ENCODE assay signal across 11 mouse cellular contexts in the genomic region with DNA sequence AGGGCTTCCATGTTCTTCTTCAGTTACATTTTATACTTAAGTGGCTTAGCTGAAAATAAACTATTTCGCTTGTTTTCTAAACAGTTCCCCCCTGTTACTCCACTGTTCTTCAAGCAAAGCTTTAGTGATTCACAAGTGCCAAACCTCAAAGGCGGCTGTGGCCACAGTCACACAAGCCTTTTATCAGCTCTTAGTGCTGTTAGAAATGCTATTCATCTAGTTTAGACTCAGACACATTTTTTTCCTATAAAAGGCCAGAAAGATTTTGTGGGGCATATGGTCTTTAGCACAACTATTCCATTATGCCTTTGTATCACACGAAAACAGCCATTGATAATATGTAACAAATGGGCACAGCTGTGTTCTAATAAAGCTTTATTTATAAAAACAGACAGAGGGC. TPM values are rescaled to one million over a fixed set of nuclear protein-coding genes. Genes with fewer than 3 reads are reported as not detected.
DNase-seq lines count a peak whose midpoint lies in the region; ATAC-seq and TF ChIP-seq lines count a peak whose summit lies in the region.
"Had no signal": no experiment of that assay in that cellular context is flagged by ENCODE, and none has a peak within 500 bp of the region (broad histone marks: within the 10 kb centered on the region; RNA-seq: fewer than 3 reads in every experiment).

No protein-coding gene starts in this region.

- 32% methylated on average over 3 of the region's 3 CpGs for WGBS in forebrain, embryonic 14.5 days
- 28% methylated on average over 3 of the region's 3 CpGs for WGBS in forebrain, postnatal 0 days
- WGBS in hindbrain, embryonic 13.5 days, result 57% methylated on average over 3 of the region's 3 CpGs
- 62% methylated on average over 3 of the region's 3 CpGs for WGBS in hindbrain, embryonic 12.5 days
- WGBS in midbrain, embryonic 13.5 days, result 59% methylated on average over 3 of the region's 3 CpGs
- WGBS in midbrain, postnatal 0 days, result 55% methylated on average over 3 of the region's 3 CpGs
- 38% methylated on average over 3 of the region's 3 CpGs for WGBS in stomach, embryonic 15.5 days

- DNase-seq in forebrain, embryonic 14.5 days (ENCODE audit: low spot score), result peak; percentile 45
- DNase-seq in forebrain, postnatal 0 days, result no peak
- no peak for DNase-seq in midbrain, postnatal 0 days (ENCODE audit: low spot score)
- DNase-seq: liver; thymus, adult 18-20 months had no signal

- no peak overlapping the region for H3K4me3 ChIP-seq in forebrain, embryonic 14.5 days (ENCODE audit: low read depth, low read length)
- H3K4me3 ChIP-seq in forebrain, postnatal 0 days (ENCODE audit: low read depth, low read length), result no peak overlapping the region
- H3K4me3 ChIP-seq in hindbrain, embryonic 13.5 days, result no peak overlapping the region
- no peak overlapping the region for H3K4me3 ChIP-seq in hindbrain, embryonic 12.5 days
- no peak overlapping the region for H3K4me3 ChIP-seq in midbrain, embryonic 13.5 days (replicated peaks)
- H3K4me3 ChIP-seq in midbrain, postnatal 0 days (ENCODE audit: low read depth, low read length), result no peak overlapping the region
- no peak overlapping the region for H3K4me3 ChIP-seq in stomach, embryonic 15.5 days (replicated peaks)

- no peaks in the 10 kb centered on the region for H3K27me3 ChIP-seq in forebrain, embryonic 14.5 days (replicated peaks; ENCODE audit: control insufficient read depth, insufficient read depth, low read length)
- H3K27me3 ChIP-seq in forebrain, postnatal 0 days (ENCODE audit: insufficient read depth, low read length), result no peaks in the 10 kb centered on the region
- no peaks in the 10 kb centered on the region for H3K27me3 ChIP-seq in hindbrain, embryonic 13.5 days
- no peaks in the 10 kb centered on the region for H3K27me3 ChIP-seq in hindbrain, embryonic 12.5 days
- no peaks in the 10 kb centered on the region for H3K27me3 ChIP-seq in midbrain, embryonic 13.5 days
- H3K27me3 ChIP-seq in midbrain, postnatal 0 days (ENCODE audit: insufficient read depth, low read length), result no peaks in the 10 kb centered on the region
- H3K27me3 ChIP-seq in stomach, embryonic 15.5 days (replicated peaks), result no peaks in the 10 kb centered on the region

- no peaks in the 10 kb centered on the region for H3K9me3 ChIP-seq in forebrain, embryonic 14.5 days (replicated peaks; ENCODE audit: control insufficient read depth, low read length)
- H3K9me3 ChIP-seq in forebrain, postnatal 0 days (ENCODE audit: low read length), result no peaks in the 10 kb centered on the region
- H3K9me3 ChIP-seq in hindbrain, embryonic 13.5 days, result no peaks in the 10 kb centered on the region
- no peaks in the 10 kb centered on the region for H3K9me3 ChIP-seq in hindbrain, embryonic 12.5 days (replicated peaks)
- H3K9me3 ChIP-seq in midbrain, embryonic 13.5 days, result no peaks in the 10 kb centered on the region
- H3K9me3 ChIP-seq in midbrain, postnatal 0 days (ENCODE audit: low read length), result no peaks in the 10 kb centered on the region
- H3K9me3 ChIP-seq in stomach, embryonic 15.5 days, result no peaks in the 10 kb centered on the region

- H3K36me3 ChIP-seq in forebrain, embryonic 14.5 days (ENCODE audit: control insufficient read depth, insufficient read depth, low read length), result peaks cover 45% of the 10 kb centered on the region
- peaks cover 16% of the 10 kb centered on the region; the same call in 1 of the 2 replicates for H3K36me3 ChIP-seq in forebrain, postnatal 0 days (ENCODE audit: insufficient read depth)
- peaks cover 48% of the 10 kb centered on the region for H3K36me3 ChIP-seq in hindbrain, embryonic 13.5 days
- peaks cover 42% of the 10 kb centered on the region for H3K36me3 ChIP-seq in hindbrain, embryonic 12.5 days
- peaks cover 55% of the 10 kb centered on the region for H3K36me3 ChIP-seq in midbrain, embryonic 13.5 days
- H3K36me3 ChIP-seq in midbrain, postnatal 0 days (ENCODE audit: insufficient read depth, low read length), result peaks cover 18% of the 10 kb centered on the region; the same call in 1 of the 2 replicates
- peaks cover 16% of the 10 kb centered on the region; the same call in 1 of the 2 replicates for H3K36me3 ChIP-seq in stomach, embryonic 15.5 days

- peaks cover 36% of the 10 kb centered on the region for H3K4me1 ChIP-seq in forebrain, embryonic 14.5 days (ENCODE audit: control insufficient read depth, insufficient read depth, low read length)
- peaks cover 16% of the 10 kb centered on the region for H3K4me1 ChIP-seq in forebrain, postnatal 0 days (ENCODE audit: insufficient read depth)
- peaks cover 35% of the 10 kb centered on the region for H3K4me1 ChIP-seq in hindbrain, embryonic 13.5 days (replicated peaks)
- peaks cover 12% of the 10 kb centered on the region for H3K4me1 ChIP-seq in hindbrain, embryonic 12.5 days
- H3K4me1 ChIP-seq in midbrain, embryonic 13.5 days (replicated peaks), result peaks cover 25% of the 10 kb centered on the region
- no peaks in the 10 kb centered on the region for H3K4me1 ChIP-seq in midbrain, postnatal 0 days (ENCODE audit: insufficient read depth, low read length)
- peaks cover 10% of the 10 kb centered on the region; the same call in 1 of the 2 replicates for H3K4me1 ChIP-seq in stomach, embryonic 15.5 days

- no peak for ATAC-seq in forebrain, embryonic 14.5 days
- ATAC-seq in forebrain, postnatal 0 days, result no peak
- ATAC-seq in hindbrain, embryonic 13.5 days (ENCODE audit: low FRiP score), result no peak
- ATAC-seq in hindbrain, embryonic 12.5 days (ENCODE audit: low FRiP score), result no peak
- ATAC-seq in midbrain, embryonic 13.5 days, result no peak
- no peak for ATAC-seq in midbrain, postnatal 0 days (ENCODE audit: low FRiP score)
- ATAC-seq in stomach, embryonic 15.5 days (ENCODE audit: insufficient read depth, low FRiP score, low read depth), result no peak
- no peak for ATAC-seq in frontal cortex, adult (ENCODE audit: low TSS enrichment)

- TF ChIP-seq CTCF in forebrain, postnatal 0 days (IDR thresholded peaks at IDR 0.05; ENCODE audit: low read depth), result no peak
- TF ChIP-seq CTCF in midbrain, postnatal 0 days (IDR thresholded peaks at IDR 0.05), result no peak

- 0 out of 2 replicates have a peak overlapping the region, but pooled peaks have one; percentile 29 for H3K4me2 ChIP-seq in forebrain, embryonic 14.5 days (ENCODE audit: low read length)
- no peak overlapping the region for H3K4me2 ChIP-seq in forebrain, postnatal 0 days (ENCODE audit: low read depth)
- H3K4me2 ChIP-seq in hindbrain, embryonic 13.5 days, result no peak overlapping the region
- no peak overlapping the region for H3K4me2 ChIP-seq in hindbrain, embryonic 12.5 days (replicated peaks)
- H3K4me2 ChIP-seq in midbrain, embryonic 13.5 days (replicated peaks), result no peak overlapping the region
- no peak overlapping the region for H3K4me2 ChIP-seq in midbrain, postnatal 0 days (ENCODE audit: low read depth, low read length, poor library complexity, severe bottlenecking)
- H3K4me2 ChIP-seq in stomach, embryonic 15.5 days, result no peak overlapping the region; the same call in 1 of the 2 replicates

- H3K9ac ChIP-seq in forebrain, embryonic 14.5 days (ENCODE audit: low read length), result no peak overlapping the region; the same call in 1 of the 2 replicates
- H3K9ac ChIP-seq in forebrain, postnatal 0 days, result no peak overlapping the region
- H3K9ac ChIP-seq in hindbrain, embryonic 13.5 days, result no peak overlapping the region
- H3K9ac ChIP-seq in hindbrain, embryonic 12.5 days, result no peak overlapping the region
- H3K9ac ChIP-seq in midbrain, embryonic 13.5 days (replicated peaks), result no peak overlapping the region
- no peak overlapping the region for H3K9ac ChIP-seq in midbrain, postnatal 0 days (replicated peaks; ENCODE audit: low read length, poor library complexity, severe bottlenecking)
- H3K9ac ChIP-seq in stomach, embryonic 15.5 days, result no peak overlapping the region

- H3K27ac ChIP-seq in forebrain, embryonic 14.5 days (ENCODE audit: low read depth, low read length), result peak overlapping the region; percentile 61
- no peak overlapping the region; the same call in 1 of the 2 replicates for H3K27ac ChIP-seq in forebrain, postnatal 0 days (ENCODE audit: low read depth, low read length)
- H3K27ac ChIP-seq in hindbrain, embryonic 13.5 days, result peak overlapping the region; percentile 81
- no peak overlapping the region for H3K27ac ChIP-seq in hindbrain, embryonic 12.5 days
- H3K27ac ChIP-seq in midbrain, embryonic 13.5 days, result peak overlapping the region; percentile 79
- no peak overlapping the region; the same call in 1 of the 2 replicates for H3K27ac ChIP-seq in midbrain, postnatal 0 days (ENCODE audit: low read depth, low read length)
- H3K27ac ChIP-seq in stomach, embryonic 15.5 days, result peak overlapping the region; percentile 68
- H3K27ac ChIP-seq: macrophage had no signal

RNA-seq across cellular contexts. Expression of gene Smad1, which starts 48.5 kb away (rescaled TPM):
- 64.2 and 66.5 TPM in 2 replicates for polyA plus RNA-seq in forebrain, embryonic 14.5 days (2014; fragmentation: Nextera tagmentation; extraction: Ambion mirVana)
- 62.6 and 80.1 TPM in 2 replicates for total RNA-seq in forebrain, postnatal 0 days (2014; rRNA removed)
- polyA plus RNA-seq in forebrain, postnatal 0 days (2015; fragmentation: Nextera tagmentation; extraction: Ambion mirVana), result 49.7 and 57.1 TPM in 2 replicates
- 64.2 and 65.6 TPM in 2 replicates for polyA plus RNA-seq in hindbrain, embryonic 13.5 days (2015; fragmentation: Nextera tagmentation; extraction: Ambion mirVana)
- polyA plus RNA-seq in hindbrain, embryonic 12.5 days (2016; fragmentation: Nextera tagmentation; extraction: Ambion mirVana), result 76.9 and 82.3 TPM in 2 replicates
- polyA plus RNA-seq in midbrain, embryonic 13.5 days (2015; fragmentation: Nextera tagmentation; extraction: Ambion mirVana), result 63.2 and 64.6 TPM in 2 replicates
- total RNA-seq in midbrain, postnatal 0 days (2014; rRNA removed), result 75.6 and 78.8 TPM in 2 replicates
- 49.1 and 52.5 TPM in 2 replicates for polyA plus RNA-seq in midbrain, postnatal 0 days (2015; fragmentation: Nextera tagmentation; extraction: Ambion mirVana)
- polyA plus RNA-seq in stomach, embryonic 15.5 days (2015; fragmentation: Nextera tagmentation; extraction: Ambion mirVana), result 39.8 and 39.9 TPM in 2 replicates

RNA-seq across cellular contexts. Expression of gene Mmaa, which starts 56.1 kb away (rescaled TPM):
- 20.2 and 24.9 TPM in 2 replicates for polyA plus RNA-seq in forebrain, embryonic 14.5 days (2014; fragmentation: Nextera tagmentation; extraction: Ambion mirVana)
- total RNA-seq in forebrain, postnatal 0 days (2014; rRNA removed), result 10.6 and 11.1 TPM in 2 replicates
- 14.0 and 14.9 TPM in 2 replicates for polyA plus RNA-seq in forebrain, postnatal 0 days (2015; fragmentation: Nextera tagmentation; extraction: Ambion mirVana)
- 19.7 and 19.9 TPM in 2 replicates for polyA plus RNA-seq in hindbrain, embryonic 13.5 days (2015; fragmentation: Nextera tagmentation; extraction: Ambion mirVana)
- polyA plus RNA-seq in hindbrain, embryonic 12.5 days (2016; fragmentation: Nextera tagmentation; extraction: Ambion mirVana), result 16.5 and 17.0 TPM in 2 replicates
- polyA plus RNA-seq in midbrain, embryonic 13.5 days (2015; fragmentation: Nextera tagmentation; extraction: Ambion mirVana), result 17.2 and 18.1 TPM in 2 replicates
- total RNA-seq in midbrain, postnatal 0 days (2014; rRNA removed), result 9.4 and 14.2 TPM in 2 replicates
- 11.3 and 11.8 TPM in 2 replicates for polyA plus RNA-seq in midbrain, postnatal 0 days (2015; fragmentation: Nextera tagmentation; extraction: Ambion mirVana)
- 13.0 and 13.6 TPM in 2 replicates for polyA plus RNA-seq in stomach, embryonic 15.5 days (2015; fragmentation: Nextera tagmentation; extraction: Ambion mirVana)

Comparison
In these comparisons a context has a peak if more than half of its experiments do, and no peak if none do; other contexts are left out.
1. H3K27ac ChIP-seq: peak in forebrain, embryonic 14.5 days (single experiment), hindbrain, embryonic 13.5 days (single experiment), midbrain, embryonic 13.5 days (single experiment) and stomach, embryonic 15.5 days (single experiment); none in forebrain, postnatal 0 days (single experiment), hindbrain, embryonic 12.5 days (single experiment) and midbrain, postnatal 0 days (single experiment).